Mouse (Mus musculus): ENCODE results near the gene Unc13b. TPM values are rescaled to one million over a fixed set of nuclear protein-coding genes. Genes with fewer than 3 reads are reported as not detected.
A peak's percentile ranks its signal among the peaks of the same experiment; 100 is the strongest.

Gene Unc13b
- polyA plus RNA-seq, 1 experiment from 2014 or later, result 2.9 TPM

GRCm38 (mm10) chr4:43039609-43040008 lies 19.1 kb upstream of the Unc13b start:
- Histone ChIP-seq H3K4me2 (peak overlapping the region; percentile 75), H3K27ac (peak overlapping the region; percentile 88), H3K27me3 (no peaks in the 10 kb centered on the region), H3K9ac (peak overlapping the region; percentile 68), H3K36me3 (peaks cover 21% of the 10 kb centered on the region), H3K4me3 (peak overlapping the region; percentile 71), H3K9me3 (no peaks in the 10 kb centered on the region), H3K4me1 (peaks cover 32% of the 10 kb centered on the region)
- peak; percentile 8; the same call in 1 of the 2 replicates for ATAC-seq (ENCODE audit: insufficient number of reproducible peaks, low FRiP score, low TSS enrichment, low read depth)
- 2% methylated on average over 11 of the region's 11 CpGs for WGBS

DNA sequence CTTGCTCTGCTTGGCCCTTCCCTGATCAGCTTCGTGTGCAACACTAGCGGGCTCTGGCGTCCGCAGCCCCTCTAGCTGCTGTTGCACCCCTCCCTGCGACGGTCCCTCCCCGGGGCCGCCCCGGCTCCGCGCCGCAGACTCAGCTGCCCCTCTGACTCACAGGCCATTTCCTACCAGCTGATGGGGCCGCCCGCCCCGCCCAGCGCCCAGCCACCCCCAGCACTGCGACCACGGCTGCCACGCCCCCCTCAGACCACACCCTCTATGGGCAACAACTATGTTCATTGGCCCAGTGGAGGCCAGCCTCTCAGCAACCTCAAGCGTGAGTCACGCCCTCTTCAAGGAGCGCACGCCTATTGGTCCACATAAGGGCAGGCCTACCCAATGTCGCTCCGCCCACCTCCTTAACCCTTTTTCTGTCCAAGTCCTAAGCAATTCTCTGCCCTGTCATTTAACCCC lies 18.6 kb upstream of the Unc13b start:
- peak; percentile 97 for ATAC-seq (ENCODE audit: insufficient number of reproducible peaks, low FRiP score, low TSS enrichment, low read depth)
- H3K4me2 ChIP-seq, result peak overlapping the region; percentile 75
- no peaks in the 10 kb centered on the region for H3K9me3 ChIP-seq
- no peaks in the 10 kb centered on the region for H3K27me3 ChIP-seq
- peak overlapping the region; percentile 71 for H3K4me3 ChIP-seq
- H3K27ac ChIP-seq, result peak overlapping the region; percentile 88
- H3K9ac ChIP-seq, result peak overlapping the region; percentile 68
- peaks cover 37% of the 10 kb centered on the region for H3K4me1 ChIP-seq
- H3K36me3 ChIP-seq, result peaks cover 16% of the 10 kb centered on the region
- under 1% methylated on average over 25 of the region's 25 CpGs for WGBS

GRCm38 (mm10) chr4:43040881-43041547 lies 17.7 kb upstream of the Unc13b start:
- Histone ChIP-seq H3K9ac (no peak overlapping the region), H3K27ac (peak overlapping the region; percentile 5; the same call in 1 of the 2 replicates), H3K36me3 (peaks cover 7% of the 10 kb centered on the region), H3K4me2 (no peak overlapping the region), H3K4me3 (no peak overlapping the region), H3K4me1 (peaks cover 40% of the 10 kb centered on the region), H3K9me3 (no peaks in the 10 kb centered on the region), H3K27me3 (no peaks in the 10 kb centered on the region)
- 69% methylated on average over 9 of the region's 9 CpGs for WGBS
- ATAC-seq (ENCODE audit: insufficient number of reproducible peaks, low FRiP score, low TSS enrichment, low read depth), result no peak

DNA sequence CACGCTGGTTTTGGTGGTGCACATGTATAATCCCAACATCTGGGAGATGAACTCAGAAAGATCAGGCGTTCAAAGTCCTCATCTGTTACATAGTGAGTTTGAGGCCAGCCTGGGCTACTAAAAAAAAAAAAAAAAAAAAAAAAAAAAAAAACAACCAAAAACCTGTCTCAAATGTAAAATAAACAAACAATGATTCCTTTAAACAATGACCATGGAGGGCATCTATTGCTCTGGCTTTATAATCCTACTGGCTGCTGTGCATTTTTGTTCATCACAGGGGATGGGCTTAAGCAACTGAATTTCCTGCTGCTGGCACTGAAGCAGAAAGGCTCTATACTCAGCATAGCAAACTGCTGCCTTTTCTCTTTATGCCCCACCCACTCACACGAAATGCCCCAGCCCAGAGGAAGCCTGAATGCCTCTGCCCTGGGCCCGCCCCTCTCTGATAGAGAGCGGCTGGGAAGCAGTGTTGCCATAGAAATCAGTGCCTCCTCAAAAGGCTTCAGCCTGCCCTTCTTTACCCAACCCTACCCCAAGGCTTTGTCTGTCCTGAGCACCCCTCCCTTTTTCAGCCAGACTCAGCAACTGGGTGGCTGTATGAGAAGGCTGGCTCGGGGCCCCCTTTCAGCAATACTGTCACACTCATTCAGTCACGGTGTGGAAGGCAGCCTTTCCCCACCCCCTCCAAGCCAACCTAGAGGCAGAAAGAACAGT lies 15.0 kb upstream of the Unc13b start:
- no peak for ATAC-seq (ENCODE audit: insufficient number of reproducible peaks, low FRiP score, low TSS enrichment, low read depth)
- peak overlapping the region; percentile 64 for H3K27ac ChIP-seq
- H3K4me2 ChIP-seq, result peak overlapping the region; percentile 30; the same call in 1 of the 2 replicates
- WGBS, result 26% methylated on average over 7 of the region's 7 CpGs
- no peaks in the 10 kb centered on the region for H3K9me3 ChIP-seq
- peaks cover 33% of the 10 kb centered on the region for H3K4me1 ChIP-seq
- H3K36me3 ChIP-seq, result no peaks in the 10 kb centered on the region
- no peak overlapping the region for H3K9ac ChIP-seq
- no peaks in the 10 kb centered on the region for H3K27me3 ChIP-seq
- 0 out of 2 replicates have a peak overlapping the region, but pooled peaks have one; percentile 3 for H3K4me3 ChIP-seq

GRCm38 (mm10) chr4:43044673-43045072 lies 14.1 kb upstream of the Unc13b start:
- peak overlapping the region; percentile 60 for H3K4me3 ChIP-seq
- peak overlapping the region; percentile 64 for H3K27ac ChIP-seq
- peaks cover 24% of the 10 kb centered on the region for H3K4me1 ChIP-seq
- no peak overlapping the region for H3K9ac ChIP-seq
- no peaks in the 10 kb centered on the region for H3K27me3 ChIP-seq
- no peaks in the 10 kb centered on the region for H3K36me3 ChIP-seq
- no peak for ATAC-seq (ENCODE audit: insufficient number of reproducible peaks, low FRiP score, low TSS enrichment, low read depth)
- WGBS, result 27% methylated on average over 4 of the region's 4 CpGs
- peak overlapping the region; percentile 73 for H3K4me2 ChIP-seq
- no peaks in the 10 kb centered on the region for H3K9me3 ChIP-seq

DNA sequence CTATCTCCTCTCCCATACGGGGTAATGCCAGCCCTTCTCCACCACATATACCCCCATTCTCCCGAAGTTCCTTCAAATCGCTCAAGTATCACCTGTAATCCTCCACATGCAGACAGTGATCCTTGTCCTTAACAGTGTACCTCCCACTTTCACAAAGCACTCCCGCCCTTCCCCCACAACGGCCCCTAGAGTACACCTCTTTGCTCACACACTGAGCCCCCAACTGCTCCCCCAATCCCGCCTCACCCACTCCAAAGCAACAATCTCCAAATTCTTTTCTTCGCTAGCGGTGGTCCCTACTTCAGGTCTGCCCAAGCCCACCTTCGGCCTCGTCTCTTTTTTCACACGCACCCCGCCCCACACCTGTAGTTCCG lies 13.5 kb upstream of the Unc13b start:
- Histone ChIP-seq H3K4me1 (peaks cover 23% of the 10 kb centered on the region), H3K36me3 (no peaks in the 10 kb centered on the region), H3K4me3 (peak overlapping the region; percentile 60), H3K9me3 (no peaks in the 10 kb centered on the region), H3K27me3 (no peaks in the 10 kb centered on the region), H3K4me2 (peak overlapping the region; percentile 73), H3K9ac (no peak overlapping the region), H3K27ac (peak overlapping the region; percentile 64; the same call in 1 of the 2 replicates)
- no peak for ATAC-seq (ENCODE audit: insufficient number of reproducible peaks, low FRiP score, low TSS enrichment, low read depth)
- WGBS, result 6% methylated on average over 13 of the region's 13 CpGs

- no peaks in the 10 kb centered on the region for H3K36me3 ChIP-seq
- WGBS, result under 1% methylated on average over 33 of the region's 33 CpGs
- H3K27me3 ChIP-seq, result no peaks in the 10 kb centered on the region
- peak within 1 kb of the TSS; percentile 73 for H3K4me2 ChIP-seq
- H3K9ac ChIP-seq, result peak within 1 kb of the TSS; percentile 39; the same call in 1 of the 2 replicates
- peak within 1 kb of the TSS; percentile 60 for H3K4me3 ChIP-seq
- ATAC-seq (ENCODE audit: insufficient number of reproducible peaks, low FRiP score, low TSS enrichment, low read depth), result peak; percentile 97
- peak within 1 kb of the TSS; percentile 74 for H3K27ac ChIP-seq
- H3K9me3 ChIP-seq, result no peaks in the 10 kb centered on the region
- H3K4me1 ChIP-seq, result peaks cover 19% of the 10 kb centered on the region
Observed at GRCm38 (mm10) chr4:43045659-43046302, 13.0 kb upstream of the Unc13b start, which contains the start of gene Fam214b. Fam214b (minus strand) TSS chr4:43046220.

DNA sequence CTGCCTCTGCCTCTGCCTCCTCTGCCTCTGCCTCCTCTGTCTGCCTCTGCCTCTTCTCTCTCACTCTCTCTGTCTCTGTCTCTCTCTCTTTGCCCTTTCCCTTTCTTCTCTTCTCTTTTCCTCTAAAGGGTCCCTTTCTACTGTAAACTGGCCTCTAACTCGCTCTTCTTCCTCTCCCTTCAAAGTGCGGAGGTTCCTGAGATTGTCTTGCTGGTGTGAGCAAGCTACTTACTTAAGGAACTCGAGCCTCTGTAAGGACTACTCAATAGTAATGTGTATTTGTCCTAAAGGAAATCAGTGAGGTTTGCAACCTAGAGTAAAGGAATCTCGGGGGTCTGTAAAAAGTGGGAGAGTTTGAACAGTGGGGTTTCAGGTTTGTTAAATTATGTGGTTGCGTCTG lies 12.1 kb upstream of the Unc13b start:
- Histone ChIP-seq H3K4me1 (peaks cover 19% of the 10 kb centered on the region), H3K9ac (no peak overlapping the region), H3K4me3 (no peak overlapping the region), H3K9me3 (no peaks in the 10 kb centered on the region), H3K36me3 (no peaks in the 10 kb centered on the region), H3K4me2 (peak overlapping the region; percentile 73; the same call in 1 of the 2 replicates), H3K27me3 (no peaks in the 10 kb centered on the region), H3K27ac (no peak overlapping the region)
- 51% methylated on average over 5 of the region's 5 CpGs for WGBS
- ATAC-seq (ENCODE audit: insufficient number of reproducible peaks, low FRiP score, low TSS enrichment, low read depth), result no peak

DNA sequence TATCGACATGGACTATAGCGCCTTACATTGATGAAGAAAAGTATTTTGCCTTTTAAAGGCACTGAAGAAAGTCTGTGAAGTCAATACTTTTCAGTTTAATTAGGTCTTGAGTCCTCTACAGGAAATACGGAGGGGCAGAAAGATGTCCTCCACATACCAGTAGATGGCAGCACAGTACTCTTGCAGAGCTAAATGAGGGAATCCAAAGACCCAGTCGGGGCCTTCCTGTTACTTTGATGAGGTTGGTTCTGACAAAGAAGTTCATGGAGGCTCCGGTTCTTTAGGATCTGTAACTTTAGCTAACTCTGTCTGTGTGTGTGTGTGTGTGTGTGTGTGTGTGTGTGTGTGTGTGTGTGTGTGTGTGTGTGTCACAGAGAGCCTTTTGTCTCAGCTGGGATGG lies 11.5 kb upstream of the Unc13b start:
- no peak for ATAC-seq (ENCODE audit: insufficient number of reproducible peaks, low FRiP score, low TSS enrichment, low read depth)
- Histone ChIP-seq H3K4me3 (no peak overlapping the region), H3K27ac (no peak overlapping the region), H3K4me2 (no peak overlapping the region), H3K9ac (no peak overlapping the region), H3K4me1 (peaks cover 19% of the 10 kb centered on the region), H3K27me3 (no peaks in the 10 kb centered on the region), H3K9me3 (no peaks in the 10 kb centered on the region), H3K36me3 (no peaks in the 10 kb centered on the region)
- 6% methylated on average over 5 of the region's 5 CpGs for WGBS

DNA sequence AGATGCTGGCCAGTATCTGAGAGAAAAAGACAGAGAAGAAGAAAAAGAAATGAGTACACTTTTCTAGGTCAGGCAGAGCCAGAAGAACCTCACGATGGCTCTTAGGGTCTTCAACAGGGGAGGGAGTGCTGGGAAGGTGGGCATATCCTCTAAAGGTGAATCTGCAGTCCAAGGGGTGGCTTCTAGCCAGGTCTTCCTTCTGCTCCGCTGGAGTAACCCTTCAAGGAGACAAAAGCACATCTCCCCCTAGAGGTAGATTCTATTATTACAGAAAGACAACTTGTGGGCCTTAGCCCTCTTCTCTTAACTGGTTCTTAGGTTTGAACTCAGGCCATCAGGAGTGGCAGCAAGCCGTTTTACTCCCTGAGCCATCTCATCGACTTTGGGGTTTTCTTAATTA lies 6.1 kb upstream of the Unc13b start:
- WGBS, result 13% methylated on average over 4 of the region's 4 CpGs
- Histone ChIP-seq H3K27ac (no peak overlapping the region), H3K4me2 (no peak overlapping the region), H3K9me3 (no peaks in the 10 kb centered on the region), H3K4me3 (no peak overlapping the region), H3K27me3 (0 out of 2 replicates have a peak, but pooled peaks cover 1% of the 10 kb centered on the region), H3K4me1 (no peaks in the 10 kb centered on the region), H3K36me3 (no peaks in the 10 kb centered on the region), H3K9ac (no peak overlapping the region)
- ATAC-seq (ENCODE audit: insufficient number of reproducible peaks, low FRiP score, low TSS enrichment, low read depth), result no peak

DNA sequence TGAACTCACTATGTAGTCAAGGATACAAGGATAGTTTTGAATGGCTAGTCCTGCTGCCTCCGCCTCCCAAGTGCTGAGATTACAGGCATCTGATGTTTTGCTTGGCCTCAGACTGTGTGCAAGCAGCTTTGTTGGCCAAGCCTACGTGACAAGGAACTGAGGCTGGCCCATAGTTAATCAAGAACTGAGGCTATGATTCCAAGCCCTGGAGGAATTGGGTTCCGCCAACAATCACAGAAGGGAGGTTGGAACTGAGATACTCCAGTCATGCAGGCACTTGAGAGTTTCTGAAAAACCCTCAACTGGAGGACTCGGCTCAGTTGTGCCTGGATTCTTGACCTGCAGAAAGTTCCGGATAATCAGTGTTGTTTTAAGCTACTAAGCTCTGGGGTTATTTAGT lies 1.1 kb upstream of the Unc13b start:
- 87% methylated on average over 5 of the region's 5 CpGs for WGBS
- Histone ChIP-seq H3K27ac (no peak overlapping the region), H3K36me3 (no peaks in the 10 kb centered on the region), H3K9ac (no peak overlapping the region), H3K4me3 (no peak overlapping the region), H3K4me2 (no peak overlapping the region), H3K4me1 (peaks cover 13% of the 10 kb centered on the region), H3K27me3 (peaks cover 27% of the 10 kb centered on the region), H3K9me3 (no peaks in the 10 kb centered on the region)
- ATAC-seq (ENCODE audit: insufficient number of reproducible peaks, low FRiP score, low TSS enrichment, low read depth), result no peak

- H3K27ac ChIP-seq, result no peak overlapping the region
- WGBS, result 17% methylated on average over 8 of the region's 8 CpGs
- no peaks in the 10 kb centered on the region for H3K36me3 ChIP-seq
- peaks cover 27% of the 10 kb centered on the region for H3K27me3 ChIP-seq
- H3K9me3 ChIP-seq, result no peaks in the 10 kb centered on the region
- H3K9ac ChIP-seq, result no peak overlapping the region
- peak overlapping the region; percentile 99 for H3K4me2 ChIP-seq
- H3K4me3 ChIP-seq, result peak overlapping the region; percentile 63
- no peak for ATAC-seq (ENCODE audit: insufficient number of reproducible peaks, low FRiP score, low TSS enrichment, low read depth)
- H3K4me1 ChIP-seq, result peaks cover 13% of the 10 kb centered on the region
Observed at GRCm38 (mm10) chr4:43058392-43058752, 381 bp upstream of the Unc13b start.

Data from limb, embryonic 15.5 days (tissue).